Comparison of ENCODE assay signal across 23 mouse cellular contexts in the genomic region with DNA sequence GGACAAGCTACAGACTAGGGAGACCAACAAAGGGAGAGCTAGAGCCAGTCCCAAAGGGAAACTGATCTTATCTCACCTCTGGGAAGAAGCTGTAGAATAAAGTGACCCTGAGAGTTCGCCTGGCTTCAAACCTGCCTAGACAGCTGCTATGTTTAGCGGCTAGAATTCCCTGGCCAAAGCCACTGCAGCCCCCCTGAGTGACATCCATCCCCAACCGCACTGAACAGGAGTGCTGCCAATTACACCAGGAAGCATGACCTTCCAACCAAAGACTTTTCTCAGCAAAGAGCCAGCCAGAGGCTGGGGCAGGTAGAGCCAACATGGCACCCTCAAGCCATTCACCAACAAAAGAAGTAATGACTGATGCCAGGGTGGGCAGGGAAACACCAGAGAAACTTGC.
DNase-seq lines count a peak whose midpoint lies in the region; ATAC-seq and TF ChIP-seq lines count a peak whose summit lies in the region.
"Had no signal": no experiment of that assay in that cellular context is flagged by ENCODE, and none has a peak within 500 bp of the region (broad histone marks: within the 10 kb centered on the region; RNA-seq: fewer than 3 reads in every experiment).

No protein-coding gene starts in this region.

- peak; percentile 67 for DNase-seq in gastrocnemius, adult 18-20 months (ENCODE audit: low spot score)
- no peak for DNase-seq in gastrocnemius, postnatal 36 days
- DNase-seq in gastrocnemius, postnatal 14 days: peak; percentile 54
- no peak for DNase-seq in heart, embryonic 10.5 days (ENCODE audit: low spot score)
- no peak for DNase-seq in heart, postnatal 0 days (ENCODE audit: low spot score)
- no peak for DNase-seq in thymus, postnatal 36 days
- no peak for DNase-seq in layer of hippocampus, adult 8-10 months (ENCODE audit: low spot score in 2 of 2)
- DNase-seq: adrenal gland, postnatal 10 days; cerebellum, adult 9-10 months; kidney, adult 9 months; kidney, postnatal 25 days; lung, adult 18-20 months; lung, postnatal 10 days; thymus, adult 2 months had no signal

- H3K9ac ChIP-seq in heart, postnatal 0 days (replicated peaks; ENCODE audit: low read depth, low read length): no peak overlapping the region
- H3K9ac ChIP-seq: intestine, embryonic 15.5 days; limb, embryonic 13.5 days; liver, embryonic 12.5 days; midbrain, embryonic 12.5 days had no signal

- no peak for TF ChIP-seq EP300 in heart, postnatal 0 days (IDR thresholded peaks at IDR 0.05; ENCODE audit: low read depth)

- no peak overlapping the region for H3K4me3 ChIP-seq in heart, embryonic 10.5 days
- no peak overlapping the region for H3K4me3 ChIP-seq in heart, postnatal 0 days (ENCODE audit: low read depth, low read length)
- H3K4me3 ChIP-seq: hindbrain, embryonic 10.5 days; intestine, embryonic 15.5 days; layer of hippocampus, adult 2 months; limb, embryonic 13.5 days; liver, embryonic 12.5 days; midbrain, embryonic 12.5 days had no signal

- no peak for TF ChIP-seq CTCF in heart, postnatal 0 days (IDR thresholded peaks at IDR 0.05; ENCODE audit: low read depth)

- peaks cover 18% of the 10 kb centered on the region for H3K4me1 ChIP-seq in heart, embryonic 10.5 days
- 0 out of 2 replicates have a peak, but pooled peaks cover 11% of the 10 kb centered on the region for H3K4me1 ChIP-seq in heart, postnatal 0 days (ENCODE audit: control insufficient read depth, insufficient read depth)
- H3K4me1 ChIP-seq: hindbrain, embryonic 10.5 days; intestine, embryonic 15.5 days; liver, embryonic 12.5 days; midbrain, embryonic 12.5 days had no signal

- intact Hi-C loops in gastrocnemius, postnatal 36 days (cut with DNase I): no loop called here
- intact Hi-C loops in gastrocnemius, postnatal 14 days (cut with DNase I; ENCODE audit: low total_unique reads): no loop called here

- 52% methylated on average over 3 of the region's 3 CpGs for WGBS in heart, embryonic 10.5 days
- 26% methylated on average over 3 of the region's 3 CpGs for WGBS in heart, postnatal 0 days

- no peaks in the 10 kb centered on the region for H3K9me3 ChIP-seq in heart, embryonic 10.5 days
- no peaks in the 10 kb centered on the region for H3K9me3 ChIP-seq in heart, postnatal 0 days (replicated peaks; ENCODE audit: control insufficient read depth, low read length)
- H3K9me3 ChIP-seq: hindbrain, embryonic 10.5 days; intestine, embryonic 15.5 days; limb, embryonic 13.5 days; liver, embryonic 12.5 days; midbrain, embryonic 12.5 days had no signal

- H3K27me3 ChIP-seq in heart, embryonic 10.5 days (ENCODE audit: insufficient read depth, poor library complexity, severe bottlenecking): no peaks in the 10 kb centered on the region
- H3K27me3 ChIP-seq in heart, postnatal 0 days (ENCODE audit: control insufficient read depth, insufficient read depth, low read length): no peaks in the 10 kb centered on the region
- H3K27me3 ChIP-seq: intestine, embryonic 15.5 days; limb, embryonic 13.5 days; liver, embryonic 12.5 days; midbrain, embryonic 12.5 days had no signal

- H3K36me3 ChIP-seq in heart, embryonic 10.5 days: peaks cover 34% of the 10 kb centered on the region
- H3K36me3 ChIP-seq in heart, postnatal 0 days (replicated peaks; ENCODE audit: control insufficient read depth, insufficient read depth, low read length): peaks cover 29% of the 10 kb centered on the region; the same call in 1 of the 2 replicates
- H3K36me3 ChIP-seq: intestine, embryonic 15.5 days had no signal

- ATAC-seq in heart, postnatal 0 days (ENCODE audit: insufficient read depth, low read depth): peak; percentile 30
- no peak for ATAC-seq in megakaryocyte progenitor cell, adult 5-6 weeks (replicated peaks; ENCODE audit: poor library complexity)
- ATAC-seq: hindbrain, embryonic 16.5 days; intestine, embryonic 15.5 days; liver, embryonic 12.5 days had no signal

- no peak overlapping the region for H3K4me2 ChIP-seq in heart, postnatal 0 days (ENCODE audit: low read depth, low read length)
- H3K4me2 ChIP-seq: intestine, embryonic 15.5 days; limb, embryonic 13.5 days; liver, embryonic 12.5 days; midbrain, embryonic 12.5 days had no signal

- H3K27ac ChIP-seq in heart, embryonic 10.5 days: peak overlapping the region; percentile 52
- peak overlapping the region; percentile 30 for H3K27ac ChIP-seq in heart, postnatal 0 days (ENCODE audit: low read depth)
- H3K27ac ChIP-seq: hindbrain, embryonic 10.5 days; intestine, embryonic 15.5 days; layer of hippocampus, adult 2 months; limb, embryonic 13.5 days; liver, embryonic 12.5 days; midbrain, embryonic 12.5 days; stomach, postnatal 0 days had no signal

Comparison
In these comparisons a context has a peak if more than half of its experiments do, and no peak if none do; other contexts are left out.
1. DNase-seq: peak in gastrocnemius, adult 18-20 months (single experiment) and gastrocnemius, postnatal 14 days (single experiment); none in gastrocnemius, postnatal 36 days (0 of 2), heart, embryonic 10.5 days (single experiment), heart, postnatal 0 days (single experiment), thymus, postnatal 36 days (0 of 2) and layer of hippocampus, adult 8-10 months (0 of 2).